Mouse (Mus musculus) neural tube, embryonic 15.5 days (tissue): ENCODE measurements around the gene Rab7. TPM values are rescaled to one million over a fixed set of nuclear protein-coding genes. Genes with fewer than 3 reads are reported as not detected.
"Not testable (repeated sequence)": the region's sequence is repeated elsewhere in the genome, so short reads cannot be mapped to it uniquely, and the experiment has no call there.

Experiments used
- ATAC-seq: fragments of 200-750 bp; cut with Nextera tagmentation; 2 replicates; pipeline ENCODE4 v1.8.0; 2017; ENCODE audit warnings: mild to moderate bottlenecking, moderate TSS enrichment, moderate library complexity; ENCODE audit not compliant: low FRiP score
- H3K27ac ChIP-seq: fragments of 300-500 bp; sonication (generic); replicated peaks from 2 replicates; pipeline ENCODE4 v1.5.1; 2015; ENCODE audit warnings: mild to moderate bottlenecking, inconsistent platforms
- H3K27me3 ChIP-seq: fragments of 300-500 bp; sonication (generic); replicated peaks from 2 replicates; pipeline ENCODE4 v1.6.1; 2015; ENCODE audit warnings: inconsistent platforms
- H3K36me3 ChIP-seq: fragments of 300-500 bp; sonication (generic); 2 replicates; pipeline ENCODE4 v1.6.1; 2015; ENCODE audit warnings: inconsistent platforms
- H3K4me1 ChIP-seq: fragments of 300-500 bp; sonication (generic); 2 replicates; pipeline ENCODE4 v1.6.1; 2015; ENCODE audit warnings: inconsistent platforms
- H3K4me2 ChIP-seq: fragments of 300-500 bp; sonication (generic); 2 replicates; pipeline ENCODE4 v1.6.1; 2015; ENCODE audit warnings: inconsistent platforms, mild to moderate bottlenecking, moderate library complexity
- H3K4me3 ChIP-seq: fragments of 300-500 bp; sonication (generic); replicated peaks from 2 replicates; pipeline ENCODE4 v1.5.1; 2015; ENCODE audit warnings: mild to moderate bottlenecking, inconsistent platforms
- H3K9ac ChIP-seq: fragments of 300-500 bp; sonication (generic); replicated peaks from 2 replicates; pipeline ENCODE4 v1.6.1; 2015; ENCODE audit warnings: mild to moderate bottlenecking, inconsistent platforms
- H3K9me3 ChIP-seq: fragments of 300-500 bp; sonication (generic); replicated peaks from 2 replicates; pipeline ENCODE4 v1.6.1; 2016; ENCODE audit warnings: inconsistent platforms
- WGBS: fragments of 180-500 bp; shearing (Covaris S2); methylation state at CpG from one replicate; pipeline ENCODE4 v1.1.7; 2015; ENCODE audit warnings: mixed read lengths; 5-methylcytosine and 5-hydroxymethylcytosine counted together
- microRNA-seq: library from miRNA; unstranded; fragments of <30 nt; microRNA quantifications from one replicate; pipeline ENCODE4, GENCODE M21; 2017
- polyA plus RNA-seq: library from polyadenylated mRNA; unstranded; fragments of >200 nt; fragmentation: Nextera tagmentation; extraction: Ambion mirVana; gene quantifications from 2 replicates; pipeline ENCODE4 v1.2.1, GENCODE M21; 2015

Rab7 gene
- polyA plus RNA-seq, 1 experiment from 2014 or later = 355 TPM

GRCm38 (mm10) chr6:87979728-87980127 lies 65.3 kb downstream of the Rab7 start:
- no peak for ATAC-seq
- Histone ChIP-seq H3K4me1 (peaks cover 21% of the 10 kb centered on the region), H3K27me3 (no peaks in the 10 kb centered on the region), H3K4me3 (peak overlapping the region; percentile 95), H3K4me2 (peak overlapping the region; percentile 78), H3K9ac (no peak overlapping the region), H3K36me3 (peaks cover 5% of the 10 kb centered on the region), H3K9me3 (no peaks in the 10 kb centered on the region), H3K27ac (peak overlapping the region; percentile 93)
- WGBS = 78% methylated on average over 3 of the region's 3 CpGs

DNA sequence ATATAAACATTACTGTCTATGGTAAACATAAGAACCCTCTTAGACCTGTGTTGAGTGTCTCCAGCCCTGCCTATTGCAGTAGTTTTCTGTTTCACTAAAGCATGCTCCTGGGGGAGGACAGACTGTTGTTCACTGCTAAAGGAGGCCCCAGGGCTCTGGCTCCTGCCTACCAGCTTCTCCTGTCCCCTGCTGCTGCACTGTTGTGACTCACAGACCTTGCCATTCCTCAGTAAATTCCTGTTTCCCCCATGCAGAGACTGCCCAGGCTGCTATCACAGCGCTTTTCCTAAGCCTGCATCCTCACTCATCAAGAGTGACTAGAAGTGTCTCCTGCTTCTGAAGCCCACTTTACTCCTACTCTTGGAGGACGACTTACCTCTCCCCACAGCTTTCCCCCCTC lies 75.0 kb downstream of the Rab7 start:
- no peak for ATAC-seq
- no peak overlapping the region for H3K4me2 ChIP-seq
- H3K27ac ChIP-seq = no peak overlapping the region
- H3K4me1 ChIP-seq = no peaks in the 10 kb centered on the region
- WGBS = 27% methylated on average over 2 of the region's 2 CpGs
- no peaks in the 10 kb centered on the region for H3K36me3 ChIP-seq
- H3K9ac ChIP-seq = no peak overlapping the region
- H3K4me3 ChIP-seq = no peak overlapping the region
- no peaks in the 10 kb centered on the region for H3K9me3 ChIP-seq
- no peaks in the 10 kb centered on the region for H3K27me3 ChIP-seq

- not testable (repeated sequence) for ATAC-seq, H3K9me3 ChIP-seq, H3K4me1 ChIP-seq, H3K4me2 ChIP-seq, H3K4me3 ChIP-seq, H3K27me3 ChIP-seq, H3K36me3 ChIP-seq, H3K9ac ChIP-seq, H3K27ac ChIP-seq
- 71% methylated on average over 4 of the region's 4 CpGs for WGBS
Measured at GRCm38 (mm10) chr6:87962457-87962856, 82.6 kb downstream of the Rab7 start.

Small RNA genes within 50 kb of the gene (microRNA-seq; reads per million reads assigned to microRNA genes)
- gene Gm47286 = 0.69 reads per million

Other genes with a start within 250 kb of the Rab7 start
- 11.5 and 12.5 TPM in 2 replicates for gene Rab43, start 233.1 kb downstream of the Rab7 start, polyA plus RNA-seq
- gene Gm45140, start 209.5 kb downstream of the Rab7 start, polyA plus RNA-seq = 1.5 and 2.1 TPM in 2 replicates
- gene Isy1, start 206.5 kb downstream of the Rab7 start, polyA plus RNA-seq = 22.6 and 30.8 TPM in 2 replicates
- gene Cnbp, start 194.2 kb downstream of the Rab7 start, polyA plus RNA-seq = 511 and 660 TPM in 2 replicates
- 204 and 207 TPM in 2 replicates for gene Copg1, start 157.5 kb downstream of the Rab7 start, polyA plus RNA-seq
- 43.0 and 44.0 TPM in 2 replicates for gene Hmces, start 131.3 kb downstream of the Rab7 start, polyA plus RNA-seq
- 23.4 and 37.1 TPM in 2 replicates for gene H1fx, start 63.6 kb downstream of the Rab7 start, polyA plus RNA-seq
- gene Rpn1, start 39.2 kb upstream of the Rab7 start, polyA plus RNA-seq = 294 and 318 TPM in 2 replicates
- gene Gata2, start 148.6 kb upstream of the Rab7 start, polyA plus RNA-seq = 7.2 and 14.3 TPM in 2 replicates
- not detected in 2 replicates for gene Dnajb8, start 177.0 kb upstream of the Rab7 start, polyA plus RNA-seq